Mouse (Mus musculus): ENCODE data around the gene Lpin2. TPM values are rescaled to one million over a fixed set of nuclear protein-coding genes. Genes with fewer than 3 reads are reported as not detected.

Gene Lpin2
- polyA plus RNA-seq, 1 experiment from 2014 or later: 37.3 TPM

- Histone ChIP-seq H3K27ac (replicated peaks) (no peak overlapping the region), H3K27me3 (no peaks in the 10 kb centered on the region), H3K4me3 (replicated peaks) (no peak overlapping the region), H3K9ac (no peak overlapping the region), H3K4me2 (replicated peaks) (no peak overlapping the region), H3K4me1 (peaks cover 11% of the 10 kb centered on the region), H3K9me3 (replicated peaks) (no peaks in the 10 kb centered on the region), H3K36me3 (no peaks in the 10 kb centered on the region)
- WGBS: 66% methylated on average over 4 of the region's 4 CpGs
- ATAC-seq (ENCODE audit: insufficient number of reproducible peaks, low FRiP score, low TSS enrichment, low read depth): no peak
Observed at GRCm38 (mm10) chr17:71177336-71177735, 5.0 kb upstream of the Lpin2 start.

GRCm38 (mm10) chr17:71177949-71178348 is 4.4 kb upstream of the Lpin2 start:
- Histone ChIP-seq H3K4me1 (peaks cover 15% of the 10 kb centered on the region), H3K4me3 (replicated peaks) (no peak overlapping the region), H3K9ac (no peak overlapping the region), H3K4me2 (replicated peaks) (no peak overlapping the region), H3K9me3 (replicated peaks) (no peaks in the 10 kb centered on the region), H3K27me3 (no peaks in the 10 kb centered on the region), H3K36me3 (no peaks in the 10 kb centered on the region), H3K27ac (replicated peaks) (no peak overlapping the region)
- ATAC-seq (ENCODE audit: insufficient number of reproducible peaks, low FRiP score, low TSS enrichment, low read depth): no peak
- 80% methylated on average over 2 of the region's 2 CpGs for WGBS

DNA sequence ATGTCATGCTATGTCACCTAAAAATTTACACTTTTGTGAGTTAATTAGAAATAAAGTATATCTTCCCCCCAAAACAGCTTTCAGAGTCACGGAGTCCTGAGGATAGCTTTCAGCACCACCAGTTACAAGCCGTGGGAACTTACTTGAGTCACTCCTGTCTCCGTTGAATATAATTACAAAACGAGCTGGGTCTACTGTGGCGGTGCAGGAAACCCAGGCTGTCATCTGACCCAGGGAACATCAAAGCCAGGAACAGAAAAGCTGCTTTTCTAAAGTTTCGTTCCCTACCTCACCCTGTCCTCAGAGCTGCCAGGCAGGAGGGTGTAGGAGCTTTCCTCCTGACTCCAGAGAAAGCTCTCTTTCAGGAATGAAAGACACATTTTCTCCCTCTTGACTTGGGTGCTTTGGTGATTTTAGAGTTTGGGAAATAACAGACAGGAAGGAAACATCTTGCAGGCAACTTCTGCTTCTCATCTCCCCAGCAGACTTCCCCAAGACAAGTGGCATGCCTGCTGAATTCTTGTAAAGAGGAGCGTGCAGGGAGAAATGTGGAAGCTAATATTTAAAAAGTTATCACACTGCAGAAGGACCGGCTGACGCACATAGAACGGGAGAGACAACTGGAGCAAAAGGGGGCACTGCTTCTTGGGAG is 3.7 kb upstream of the Lpin2 start:
- Histone ChIP-seq H3K4me2 (replicated peaks) (no peak overlapping the region), H3K27ac (replicated peaks) (no peak overlapping the region; the same call in 1 of the 2 replicates)
- WGBS: 17% methylated on average over 10 of the region's 10 CpGs

DNA sequence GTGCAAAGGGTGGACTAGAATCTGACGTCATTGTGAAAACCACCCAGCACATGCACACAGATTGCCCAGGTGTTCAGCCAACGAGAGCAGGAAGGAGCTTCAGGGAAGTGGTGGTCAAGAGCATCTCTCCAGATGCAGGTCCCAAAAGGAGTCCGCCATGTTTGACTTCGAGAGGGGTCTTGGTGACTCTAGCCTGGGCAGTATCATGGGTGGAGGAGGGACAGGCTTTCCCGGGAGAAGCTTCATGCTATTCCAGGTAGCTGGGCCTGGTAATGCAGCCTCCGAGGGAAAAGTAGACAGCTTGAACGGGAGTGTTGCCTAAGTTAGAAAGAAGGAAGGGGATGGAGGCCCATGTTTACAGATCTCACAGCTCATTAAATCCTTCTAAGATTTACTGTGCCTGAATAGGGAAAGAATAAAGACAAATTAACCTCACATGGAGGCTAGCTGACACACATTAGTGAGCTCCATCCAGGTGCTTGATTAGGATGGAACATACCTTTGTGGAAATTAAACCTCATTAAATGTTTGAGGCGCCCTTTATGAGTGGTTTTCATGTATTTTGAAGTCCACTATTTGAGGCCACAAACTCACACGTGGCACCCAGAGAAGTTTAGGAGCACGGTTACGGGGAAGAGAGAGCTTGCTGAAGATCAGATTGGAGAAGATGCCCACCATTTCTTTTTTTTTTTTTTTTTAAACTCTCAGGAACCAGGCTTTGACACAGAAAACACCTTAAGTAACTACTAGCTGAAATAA is 2.6 kb upstream of the Lpin2 start:
- Histone ChIP-seq H3K9me3 (replicated peaks) (no peaks in the 10 kb centered on the region), H3K4me1 (peaks cover 21% of the 10 kb centered on the region), H3K27ac (replicated peaks) (no peak overlapping the region), H3K36me3 (no peaks in the 10 kb centered on the region), H3K9ac (no peak overlapping the region), H3K4me3 (replicated peaks) (no peak overlapping the region), H3K27me3 (no peaks in the 10 kb centered on the region), H3K4me2 (replicated peaks) (no peak overlapping the region)
- ATAC-seq (ENCODE audit: insufficient number of reproducible peaks, low FRiP score, low TSS enrichment, low read depth): no peak
- WGBS: 84% methylated on average over 11 of the region's 11 CpGs

More for the DNA sequence above, 3.7 kb upstream of the Lpin2 start:
- no peak overlapping the region for H3K9ac ChIP-seq
- no peaks in the 10 kb centered on the region for H3K36me3 ChIP-seq
- H3K4me1 ChIP-seq: peaks cover 15% of the 10 kb centered on the region
- no peaks in the 10 kb centered on the region for H3K27me3 ChIP-seq
- ATAC-seq (ENCODE audit: insufficient number of reproducible peaks, low FRiP score, low TSS enrichment, low read depth): no peak
- H3K4me3 ChIP-seq (replicated peaks): no peak overlapping the region
- no peaks in the 10 kb centered on the region for H3K9me3 ChIP-seq (replicated peaks)

GRCm38 (mm10) chr17:71180601-71181000 is 1.8 kb upstream of the Lpin2 start:
- H3K4me3 ChIP-seq (replicated peaks): no peak overlapping the region
- H3K36me3 ChIP-seq: no peaks in the 10 kb centered on the region
- ATAC-seq (ENCODE audit: insufficient number of reproducible peaks, low FRiP score, low TSS enrichment, low read depth): no peak
- no peak overlapping the region for H3K9ac ChIP-seq
- H3K27ac ChIP-seq (replicated peaks): no peak overlapping the region
- 97% methylated on average over 4 of the region's 4 CpGs for WGBS
- no peaks in the 10 kb centered on the region for H3K9me3 ChIP-seq (replicated peaks)
- H3K4me2 ChIP-seq (replicated peaks): no peak overlapping the region
- no peaks in the 10 kb centered on the region for H3K27me3 ChIP-seq
- H3K4me1 ChIP-seq: peaks cover 29% of the 10 kb centered on the region

DNA sequence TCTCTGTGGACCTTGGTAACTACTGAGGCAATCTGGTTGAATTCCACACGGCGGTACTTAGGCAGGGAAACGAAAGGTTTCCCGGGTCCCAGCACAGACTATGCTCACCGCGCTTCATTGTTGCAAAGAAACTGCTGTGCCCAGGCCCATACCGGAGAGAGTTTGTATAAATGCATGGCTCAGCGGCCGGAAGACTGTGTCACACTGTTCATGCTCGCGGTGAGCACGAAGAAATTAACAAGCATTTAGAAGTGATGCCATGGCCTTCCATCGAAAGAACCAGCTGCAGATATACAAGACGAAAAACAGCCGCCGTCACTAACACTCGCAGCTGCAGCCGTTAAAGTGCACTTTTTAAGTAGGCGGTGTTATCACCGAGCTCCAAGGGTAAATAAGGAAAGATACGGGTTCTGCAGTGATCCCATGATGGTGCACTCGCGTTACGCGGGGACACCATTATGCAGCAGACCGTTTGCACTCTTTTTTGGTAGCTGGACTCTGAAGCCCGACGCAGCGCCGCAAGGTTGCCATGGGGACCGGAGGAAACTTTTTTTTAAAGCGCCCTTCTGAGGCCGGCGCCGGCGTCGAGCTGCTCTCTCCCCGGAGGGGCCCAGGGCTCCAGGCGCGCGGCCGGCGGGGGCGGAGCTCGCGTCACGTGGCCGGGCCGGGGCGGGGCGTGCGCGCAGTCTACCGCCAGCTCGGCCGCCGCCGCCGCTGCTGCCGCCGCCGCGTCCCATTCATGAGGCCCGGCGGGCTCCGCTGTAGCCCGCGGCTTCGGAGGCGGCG is 704 bp downstream of the Lpin2 start:
- peak; percentile 95 for ATAC-seq (ENCODE audit: insufficient number of reproducible peaks, low FRiP score, low TSS enrichment, low read depth)

GRCm38 (mm10) chr17:71183657-71184261 is 1.4 kb downstream of the Lpin2 start:
- no peak; the same call in 1 of the 2 replicates for ATAC-seq (ENCODE audit: insufficient number of reproducible peaks, low FRiP score, low TSS enrichment, low read depth)

More for the DNA sequence above, 704 bp downstream of the Lpin2 start:
- H3K27me3 ChIP-seq: no peaks in the 10 kb centered on the region
- no peaks in the 10 kb centered on the region for H3K36me3 ChIP-seq
- H3K27ac ChIP-seq (replicated peaks): peak overlapping the region; percentile 89
- WGBS: under 1% methylated on average over 71 of the region's 71 CpGs
- H3K4me2 ChIP-seq (replicated peaks): peak overlapping the region; percentile 82
- peak overlapping the region; percentile 65 for H3K4me3 ChIP-seq (replicated peaks)
- no peaks in the 10 kb centered on the region for H3K9me3 ChIP-seq (replicated peaks)
- peak overlapping the region; percentile 74 for H3K9ac ChIP-seq
- peaks cover 35% of the 10 kb centered on the region for H3K4me1 ChIP-seq

GRCm38 (mm10) chr17:71184356-71185111 is 2.2 kb downstream of the Lpin2 start:
- H3K9me3 ChIP-seq (replicated peaks): no peaks in the 10 kb centered on the region
- peaks cover 32% of the 10 kb centered on the region for H3K4me1 ChIP-seq
- WGBS: 4% methylated on average over 22 of the region's 22 CpGs
- H3K4me2 ChIP-seq (replicated peaks): peak overlapping the region; percentile 82
- ATAC-seq (ENCODE audit: insufficient number of reproducible peaks, low FRiP score, low TSS enrichment, low read depth): no peak
- H3K4me3 ChIP-seq (replicated peaks): peak overlapping the region; percentile 65
- H3K27me3 ChIP-seq: no peaks in the 10 kb centered on the region
- peak overlapping the region; percentile 74 for H3K9ac ChIP-seq
- H3K27ac ChIP-seq (replicated peaks): peak overlapping the region; percentile 89
- no peaks in the 10 kb centered on the region for H3K36me3 ChIP-seq

More at GRCm38 (mm10) chr17:71183657-71184261, 1.4 kb downstream of the Lpin2 start:
- peak overlapping the region; percentile 82 for H3K4me2 ChIP-seq (replicated peaks)
- no peaks in the 10 kb centered on the region for H3K27me3 ChIP-seq
- peaks cover 31% of the 10 kb centered on the region for H3K4me1 ChIP-seq
- peak overlapping the region; percentile 89 for H3K27ac ChIP-seq (replicated peaks)
- under 1% methylated on average over 78 of the region's 79 CpGs for WGBS
- peak overlapping the region; percentile 65 for H3K4me3 ChIP-seq (replicated peaks)
- no peaks in the 10 kb centered on the region for H3K9me3 ChIP-seq (replicated peaks)
- no peaks in the 10 kb centered on the region for H3K36me3 ChIP-seq
- peak overlapping the region; percentile 74 for H3K9ac ChIP-seq

GRCm38 (mm10) chr17:71185368-71185767 is 3.0 kb downstream of the Lpin2 start:
- no peak for ATAC-seq (ENCODE audit: insufficient number of reproducible peaks, low FRiP score, low TSS enrichment, low read depth)
- Histone ChIP-seq H3K4me2 (replicated peaks) (peak overlapping the region; percentile 82), H3K27me3 (no peaks in the 10 kb centered on the region), H3K4me1 (peaks cover 32% of the 10 kb centered on the region), H3K9me3 (replicated peaks) (no peaks in the 10 kb centered on the region), H3K36me3 (no peaks in the 10 kb centered on the region), H3K4me3 (replicated peaks) (peak overlapping the region; percentile 65), H3K9ac (no peak overlapping the region), H3K27ac (replicated peaks) (no peak overlapping the region)
- 57% methylated on average over 1 of the region's 1 CpGs for WGBS

DNA sequence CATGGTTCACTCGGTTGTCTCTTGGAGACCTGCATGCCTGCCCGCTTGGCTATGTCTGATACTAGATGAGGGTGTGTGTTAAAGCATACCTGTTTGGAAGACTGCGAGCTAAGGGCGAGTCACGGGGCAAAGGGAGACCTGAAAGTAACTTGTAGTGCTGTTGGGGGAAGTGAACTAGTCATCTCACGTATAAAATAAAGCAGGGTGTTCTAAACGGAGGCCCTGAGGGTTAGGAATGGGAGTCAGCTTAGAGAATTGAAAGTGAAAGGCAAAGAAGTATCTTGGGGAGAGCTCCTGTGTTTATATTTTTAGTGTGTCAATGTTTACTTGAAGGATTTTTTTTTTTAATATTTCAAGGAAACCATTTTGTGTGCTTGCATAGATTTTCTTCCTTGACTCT is 8.2 kb downstream of the Lpin2 start:
- no peak overlapping the region for H3K27ac ChIP-seq (replicated peaks)
- 69% methylated on average over 7 of the region's 7 CpGs for WGBS
- no peaks in the 10 kb centered on the region for H3K27me3 ChIP-seq
- ATAC-seq (ENCODE audit: insufficient number of reproducible peaks, low FRiP score, low TSS enrichment, low read depth): no peak
- H3K36me3 ChIP-seq: no peaks in the 10 kb centered on the region
- no peaks in the 10 kb centered on the region for H3K9me3 ChIP-seq (replicated peaks)
- H3K4me1 ChIP-seq: peaks cover 25% of the 10 kb centered on the region
- H3K4me2 ChIP-seq (replicated peaks): no peak overlapping the region
- H3K4me3 ChIP-seq (replicated peaks): no peak overlapping the region
- H3K9ac ChIP-seq: no peak overlapping the region

Measured in embryonic facial prominence, embryonic 15.5 days (tissue).